Mouse (Mus musculus) midbrain, embryonic 14.5 days (tissue): ENCODE data around the gene Map6. TPM values are rescaled to one million over a fixed set of nuclear protein-coding genes. Genes with fewer than 3 reads are reported as not detected.

Source experiments
- ATAC-seq: fragments of 200-750 bp; cut with Nextera tagmentation; 2 replicates; pipeline ENCODE4 v1.8.0; 2017; ENCODE audit warnings: moderate number of reproducible peaks, moderate library complexity; ENCODE audit not compliant: low FRiP score, low TSS enrichment
- DNase-seq: peaks from one replicate; pipeline ENCODE4 v3.0.0-alpha.2; 2015
- H3K27ac ChIP-seq: fragments of 300-500 bp; sonication (generic); replicated peaks from 2 replicates; pipeline ENCODE4 v1.5.1; 2014; ENCODE audit warnings: mild to moderate bottlenecking, low read depth, low read length, moderate library complexity
- H3K27me3 ChIP-seq: fragments of 300-500 bp; sonication (generic); 2 replicates; pipeline ENCODE4 v1.6.1; 2014; ENCODE audit warnings: low read length, control low read depth, mixed read lengths; ENCODE audit not compliant: control insufficient read depth, insufficient read depth
- H3K36me3 ChIP-seq: fragments of 300-500 bp; sonication (generic); 2 replicates; pipeline ENCODE4 v1.6.1; 2014; ENCODE audit warnings: low read length, control low read depth; ENCODE audit not compliant: control insufficient read depth, insufficient read depth
- H3K4me1 ChIP-seq: fragments of 300-500 bp; sonication (generic); 2 replicates; pipeline ENCODE4 v1.6.1; 2014; ENCODE audit warnings: mild to moderate bottlenecking, antibody characterized with exemption, low read length, control low read depth; ENCODE audit not compliant: control insufficient read depth, insufficient read depth
- H3K4me2 ChIP-seq: fragments of 300-500 bp; sonication (generic); 2 replicates; pipeline ENCODE4 v1.6.1; 2014; ENCODE audit warnings: mild to moderate bottlenecking, low read length, moderate library complexity
- H3K4me3 ChIP-seq: fragments of 300-500 bp; sonication (generic); replicated peaks from 2 replicates; pipeline ENCODE4 v1.5.1; 2014; ENCODE audit warnings: low read depth, low read length
- H3K9ac ChIP-seq: fragments of 300-500 bp; sonication (generic); replicated peaks from 2 replicates; pipeline ENCODE4 v1.6.1; 2014; ENCODE audit warnings: mild to moderate bottlenecking, low read length, moderate library complexity
- H3K9me3 ChIP-seq: fragments of 300-500 bp; sonication (generic); 2 replicates; pipeline ENCODE4 v1.6.1; 2016; ENCODE audit warnings: low read length, control low read depth, mixed read lengths; ENCODE audit not compliant: control insufficient read depth
- WGBS: fragments of 180-500 bp; shearing (Covaris S2); extraction: QIAGEN DNeasy Blood & Tissue Kit; methylation state at CpG from one replicate; pipeline ENCODE4 v1.1.7; 2014; 5-methylcytosine and 5-hydroxymethylcytosine counted together
- polyA plus RNA-seq: library from polyadenylated mRNA; unstranded; fragments of >200 nt; fragmentation: Nextera tagmentation; extraction: Ambion mirVana; gene quantifications from 2 replicates; pipeline ENCODE4 v1.2.1, GENCODE M21; 2014

Map6 gene
- polyA plus RNA-seq, 1 experiment from 2014 or later, result 102 TPM

DNA sequence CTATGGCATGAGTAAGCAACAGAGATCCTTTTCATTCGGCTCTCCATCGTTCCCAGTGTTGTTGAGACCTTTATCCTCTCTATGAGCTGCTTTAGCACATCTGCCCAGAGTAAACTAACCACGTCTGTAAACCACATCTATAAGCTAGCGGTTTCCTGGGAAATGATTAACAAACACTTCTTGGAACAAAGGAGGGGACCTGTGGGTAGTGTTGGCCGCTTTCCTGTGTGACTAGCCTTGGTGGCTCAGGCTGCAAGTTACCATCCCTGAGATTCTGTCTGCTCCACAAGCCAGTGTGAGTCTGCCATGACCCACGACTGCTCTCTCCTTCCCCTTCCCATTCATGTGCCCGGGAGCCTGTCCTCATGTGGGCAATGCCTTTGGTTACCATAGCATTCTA, 44.2 kb downstream of the Map6 start:
- peak overlapping the region; percentile 20; the same call in 1 of the 2 replicates for H3K9ac ChIP-seq
- H3K27ac ChIP-seq, result peak overlapping the region; percentile 86
- no peaks in the 10 kb centered on the region for H3K27me3 ChIP-seq
- H3K36me3 ChIP-seq, result peaks cover 16% of the 10 kb centered on the region
- no peak overlapping the region; the same call in 1 of the 2 replicates for H3K4me2 ChIP-seq
- H3K4me1 ChIP-seq, result peaks cover 55% of the 10 kb centered on the region
- WGBS, result 41% methylated on average over 7 of the region's 7 CpGs
- DNase-seq (peak; percentile 26), ATAC-seq (no peak)
- no peak overlapping the region for H3K4me3 ChIP-seq
- no peaks in the 10 kb centered on the region for H3K9me3 ChIP-seq

- WGBS, result 27% methylated on average over 4 of the region's 4 CpGs
- DNase-seq, result peak; percentile 56
- peak overlapping the region; percentile 17 for H3K4me2 ChIP-seq
- peaks cover 22% of the 10 kb centered on the region for H3K36me3 ChIP-seq
- H3K27me3 ChIP-seq, result no peaks in the 10 kb centered on the region
- peaks cover 49% of the 10 kb centered on the region for H3K4me1 ChIP-seq
- H3K9ac ChIP-seq, result peak overlapping the region; percentile 20; the same call in 1 of the 2 replicates
- no peaks in the 10 kb centered on the region for H3K9me3 ChIP-seq
- H3K4me3 ChIP-seq, result no peak overlapping the region
- peak; percentile 29; the same call in 1 of the 2 replicates for ATAC-seq
- peak overlapping the region; percentile 86 for H3K27ac ChIP-seq
Observed at GRCm38 (mm10) chr7:99312058-99312457, 44.8 kb downstream of the Map6 start.

DNA sequence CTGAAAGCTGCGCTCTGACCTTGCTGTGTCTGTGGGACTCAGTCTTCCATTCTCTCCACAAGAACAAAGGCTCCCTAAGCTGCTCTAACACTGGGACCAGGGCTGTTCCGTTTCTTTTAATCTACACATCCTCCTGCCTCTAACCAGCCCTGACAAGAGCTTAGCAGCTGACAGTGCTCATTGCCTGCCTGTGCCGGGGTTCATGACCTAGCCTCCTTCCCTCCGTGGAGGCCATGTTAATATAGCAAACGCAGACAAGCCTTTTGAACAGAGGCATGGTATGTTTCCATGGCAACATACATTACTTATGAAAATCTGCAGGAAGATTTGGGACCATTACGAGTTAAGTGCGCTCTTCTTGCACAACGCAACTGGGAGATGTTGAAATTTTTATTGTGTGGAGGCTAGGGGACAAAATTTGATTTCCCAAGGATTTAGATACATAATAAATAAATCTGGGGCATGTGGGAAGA, 45.5 kb downstream of the Map6 start:
- ATAC-seq (peak; percentile 79), DNase-seq (peak; percentile 84)
- 3% methylated on average over 8 of the region's 8 CpGs for WGBS
- Histone ChIP-seq H3K9ac (peak overlapping the region; percentile 18), H3K4me3 (no peak overlapping the region), H3K27me3 (no peaks in the 10 kb centered on the region), H3K36me3 (peaks cover 28% of the 10 kb centered on the region), H3K9me3 (no peaks in the 10 kb centered on the region), H3K27ac (peak overlapping the region; percentile 86), H3K4me1 (peaks cover 48% of the 10 kb centered on the region), H3K4me2 (peak overlapping the region; percentile 17)

GRCm38 (mm10) chr7:99313253-99313652, 46.0 kb downstream of the Map6 start:
- Histone ChIP-seq H3K4me2 (peak overlapping the region; percentile 17), H3K4me3 (no peak overlapping the region), H3K27ac (peak overlapping the region; percentile 86), H3K9me3 (no peaks in the 10 kb centered on the region), H3K4me1 (peaks cover 48% of the 10 kb centered on the region), H3K27me3 (no peaks in the 10 kb centered on the region), H3K36me3 (peaks cover 33% of the 10 kb centered on the region), H3K9ac (peak overlapping the region; percentile 18)
- ATAC-seq (no peak), DNase-seq (peak; percentile 70)
- 41% methylated on average over 8 of the region's 8 CpGs for WGBS

DNA sequence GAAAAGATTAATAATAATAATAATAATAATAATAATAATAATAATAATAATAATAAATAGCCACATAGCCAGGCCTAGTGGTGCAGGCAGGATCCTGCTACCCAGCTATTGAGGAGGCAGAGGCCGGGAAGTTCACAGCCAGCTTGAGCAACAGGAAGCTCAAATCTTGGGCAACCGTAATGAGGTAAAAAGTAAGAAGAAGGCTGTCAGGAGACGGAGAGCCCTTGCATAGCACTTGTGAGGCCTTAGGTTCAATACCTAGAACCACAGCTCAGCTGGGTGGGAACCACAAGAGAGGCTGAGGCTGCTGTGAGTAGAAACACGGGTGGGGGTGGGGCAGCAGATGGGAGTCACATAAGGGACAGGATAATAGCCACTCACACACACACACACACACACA, 47.3 kb downstream of the Map6 start:
- no peak overlapping the region for H3K9ac ChIP-seq
- no peaks in the 10 kb centered on the region for H3K9me3 ChIP-seq
- H3K27me3 ChIP-seq, result no peaks in the 10 kb centered on the region
- DNase-seq (no peak), ATAC-seq (no peak)
- peaks cover 48% of the 10 kb centered on the region for H3K4me1 ChIP-seq
- WGBS, result 92% methylated on average over 4 of the region's 4 CpGs
- peaks cover 46% of the 10 kb centered on the region for H3K36me3 ChIP-seq
- peak overlapping the region; percentile 86; the same call in 1 of the 2 replicates for H3K27ac ChIP-seq
- H3K4me3 ChIP-seq, result no peak overlapping the region
- no peak overlapping the region for H3K4me2 ChIP-seq

- Histone ChIP-seq H3K27ac (no peak overlapping the region), H3K4me1 (peaks cover 52% of the 10 kb centered on the region), H3K36me3 (peaks cover 54% of the 10 kb centered on the region), H3K9me3 (no peaks in the 10 kb centered on the region), H3K4me3 (no peak overlapping the region), H3K27me3 (no peaks in the 10 kb centered on the region), H3K9ac (no peak overlapping the region), H3K4me2 (no peak overlapping the region)
- DNase-seq (no peak), ATAC-seq (no peak)
- 89% methylated on average over 7 of the region's 7 CpGs for WGBS
Observed at GRCm38 (mm10) chr7:99316207-99316606, 49.0 kb downstream of the Map6 start.

- Histone ChIP-seq H3K27me3 (no peaks in the 10 kb centered on the region), H3K4me1 (peaks cover 40% of the 10 kb centered on the region), H3K9me3 (no peaks in the 10 kb centered on the region), H3K4me2 (no peak overlapping the region), H3K36me3 (peaks cover 61% of the 10 kb centered on the region), H3K27ac (no peak overlapping the region), H3K9ac (no peak overlapping the region), H3K4me3 (no peak overlapping the region)
- 67% methylated on average over 7 of the region's 7 CpGs for WGBS
- no peak for ATAC-seq
- DNase-seq, result no peak
Observed at GRCm38 (mm10) chr7:99317475-99317874, 50.2 kb downstream of the Map6 start.

- peak overlapping the region; percentile 15; the same call in 1 of the 2 replicates for H3K4me2 ChIP-seq
- H3K4me1 ChIP-seq, result peaks cover 23% of the 10 kb centered on the region; the same call in 1 of the 2 replicates
- 27% methylated on average over 14 of the region's 14 CpGs for WGBS
- DNase-seq, result peak; percentile 51
- no peak overlapping the region for H3K9ac ChIP-seq
- H3K4me3 ChIP-seq, result no peak overlapping the region
- H3K36me3 ChIP-seq, result peaks cover 73% of the 10 kb centered on the region
- no peak for ATAC-seq
- peak overlapping the region; percentile 61 for H3K27ac ChIP-seq
- H3K27me3 ChIP-seq, result no peaks in the 10 kb centered on the region
- H3K9me3 ChIP-seq, result no peaks in the 10 kb centered on the region
Observed at GRCm38 (mm10) chr7:99320524-99320923, 53.3 kb downstream of the Map6 start.

GRCm38 (mm10) chr7:99322691-99323320, 55.6 kb downstream of the Map6 start:
- no peak overlapping the region for H3K4me3 ChIP-seq
- WGBS, result 96% methylated on average over 6 of the region's 6 CpGs
- no peak overlapping the region for H3K27ac ChIP-seq

More at GRCm38 (mm10) chr7:99322691-99323320, 55.6 kb downstream of the Map6 start:
- H3K27me3 ChIP-seq, result no peaks in the 10 kb centered on the region
- peaks cover 53% of the 10 kb centered on the region for H3K36me3 ChIP-seq
- no peak for ATAC-seq
- no peak overlapping the region for H3K4me2 ChIP-seq
- peaks cover 23% of the 10 kb centered on the region; the same call in 1 of the 2 replicates for H3K4me1 ChIP-seq
- no peak for DNase-seq
- H3K9ac ChIP-seq, result no peak overlapping the region
- H3K9me3 ChIP-seq, result no peaks in the 10 kb centered on the region
